8 mouse cellular contexts compared by ENCODE assay signal in the genomic region with DNA sequence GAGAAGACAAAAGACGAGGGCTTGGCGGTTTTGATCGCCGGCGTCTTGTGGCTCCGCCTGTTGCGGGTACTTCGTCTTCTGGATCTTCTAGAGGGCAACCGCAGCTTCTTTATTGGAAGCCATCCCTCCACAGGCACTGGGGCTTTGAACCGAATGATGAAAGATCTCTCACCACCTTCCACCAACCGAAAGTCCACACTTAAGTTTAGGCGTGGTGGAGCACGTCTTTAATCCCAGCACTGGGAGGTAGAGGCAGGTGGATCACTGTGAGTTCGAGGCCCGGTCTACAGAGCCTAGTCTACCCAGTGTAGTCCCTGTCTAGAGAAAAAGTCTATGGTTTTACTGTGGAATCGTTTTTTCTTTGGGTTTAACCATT. TPM values are rescaled to one million over a fixed set of nuclear protein-coding genes. Genes with fewer than 3 reads are reported as not detected.
DNase-seq lines count a peak whose midpoint lies in the region; ATAC-seq and TF ChIP-seq lines count a peak whose summit lies in the region.

No protein-coding gene starts in this region.

- intact Hi-C loops in gastrocnemius, adult 2 months (cut with DNase I), result loop anchor here (2.0 to 10.0 kb wide), 3 partner anchors 17 to 595 kb away; a partner anchor contains a TSS

- H3K27ac ChIP-seq in gastrocnemius, adult 2 months, result peak overlapping the region; percentile 92
- peak overlapping the region; percentile 48; the same call in 1 of the 2 replicates for H3K27ac ChIP-seq in forebrain, embryonic 14.5 days (ENCODE audit: low read depth, low read length)
- H3K27ac ChIP-seq in liver, embryonic 16.5 days (ENCODE audit: low read length), result peak overlapping the region; percentile 90

- H3K36me3 ChIP-seq in forebrain, embryonic 14.5 days (ENCODE audit: control insufficient read depth, insufficient read depth, low read length), result peaks cover 16% of the 10 kb centered on the region
- H3K36me3 ChIP-seq in liver, embryonic 16.5 days (ENCODE audit: control insufficient read depth, insufficient read depth), result peaks cover 7% of the 10 kb centered on the region

- H3K4me2 ChIP-seq in forebrain, embryonic 14.5 days (ENCODE audit: low read length), result peak overlapping the region; percentile 72
- H3K4me2 ChIP-seq in liver, embryonic 16.5 days (ENCODE audit: low read depth, low read length), result peak overlapping the region; percentile 97

- peak; percentile 72 for ATAC-seq in CD4-positive, CD25-positive, alpha-beta regulatory T cell, adult 4 months
- peak; percentile 73 for ATAC-seq in forebrain, embryonic 14.5 days
- ATAC-seq in liver, embryonic 16.5 days (ENCODE audit: low read depth), result peak; percentile 51

- no peak for TF ChIP-seq CTCF in gastrocnemius, adult 2 months (IDR thresholded peaks at IDR 0.05)

- 0 out of 2 replicates have a peak, but pooled peaks cover 4% of the 10 kb centered on the region for H3K4me1 ChIP-seq in forebrain, embryonic 14.5 days (ENCODE audit: control insufficient read depth, insufficient read depth, low read length)
- peaks cover 25% of the 10 kb centered on the region for H3K4me1 ChIP-seq in liver, embryonic 16.5 days (ENCODE audit: control insufficient read depth, low read depth, low read length)

- H3K4me3 ChIP-seq in gastrocnemius, adult 2 months, result peak overlapping the region; percentile 83
- peak overlapping the region; percentile 83 for H3K4me3 ChIP-seq in forebrain, embryonic 14.5 days (ENCODE audit: low read depth, low read length)
- peak overlapping the region; percentile 84 for H3K4me3 ChIP-seq in liver, embryonic 16.5 days (ENCODE audit: low read depth, low read length)

- H3K27me3 ChIP-seq in forebrain, embryonic 14.5 days (replicated peaks; ENCODE audit: control insufficient read depth, insufficient read depth, low read length), result no peaks in the 10 kb centered on the region
- H3K27me3 ChIP-seq in liver, embryonic 16.5 days (ENCODE audit: control insufficient read depth, insufficient read depth, low read depth, low read length), result no peaks in the 10 kb centered on the region

- H3K9ac ChIP-seq in forebrain, embryonic 14.5 days (ENCODE audit: low read length), result peak overlapping the region; percentile 83
- H3K9ac ChIP-seq in liver, embryonic 16.5 days (ENCODE audit: low read depth, low read length), result peak overlapping the region; percentile 77

- WGBS in forebrain, embryonic 14.5 days, result 12% methylated on average over 16 of the region's 16 CpGs
- 5% methylated on average over 16 of the region's 16 CpGs for WGBS in liver, embryonic 16.5 days (ENCODE audit: insufficient replicate concordance)

- H3K9me3 ChIP-seq in forebrain, embryonic 14.5 days (replicated peaks; ENCODE audit: control insufficient read depth, low read length), result no peaks in the 10 kb centered on the region
- no peaks in the 10 kb centered on the region for H3K9me3 ChIP-seq in liver, embryonic 16.5 days (replicated peaks; ENCODE audit: control insufficient read depth, low read length)

- DNase-seq in gastrocnemius, adult 2 months, result no peak
- DNase-seq in gastrocnemius, adult 8-10 months (ENCODE audit: low spot score in 2 of 2), result no peak
- DNase-seq in forebrain, embryonic 14.5 days (ENCODE audit: low spot score), result no peak
- no peak for DNase-seq in MN1 (ENCODE audit: low spot score)
- no peak for DNase-seq in right cerebral cortex, postnatal 25 days
- no peak for DNase-seq in spleen, postnatal 36 days (ENCODE audit: low spot score in 2 of 2)

RNA-seq across cellular contexts. Expression of a gene that starts 0.4 kb away (rescaled TPM):
- 1 to 10 TPM; 6.8 to 7.0 TPM for total RNA-seq in gastrocnemius, adult 2 months (2021)
- 1 to 10 TPM; 6.2 to 8.0 (median 7.1) TPM for total RNA-seq in gastrocnemius, adult 8-10 months (2022)
- polyA plus RNA-seq in CD4-positive, CD25-positive, alpha-beta regulatory T cell, adult 4 months (2017; shearing (Covaris generic)), result 10 to 100 TPM in 1 of 2 experiments, 1 to 10 TPM in 1; 7.9 to 10.0 TPM
- 6.4 and 6.9 TPM in 2 replicates for polyA plus RNA-seq in forebrain, embryonic 14.5 days (2014; fragmentation: Nextera tagmentation; extraction: Ambion mirVana)
- polyA plus RNA-seq in liver, embryonic 16.5 days (2015; fragmentation: Nextera tagmentation; extraction: Ambion mirVana), result 2.7 and 2.9 TPM in 2 replicates

RNA-seq across cellular contexts. Expression of a gene that starts 17.0 kb away (rescaled TPM):
- 1 to 10 TPM; 3.4 to 4.0 TPM for total RNA-seq in gastrocnemius, adult 2 months (2021)
- 1 to 10 TPM; 2.7 to 4.0 (median 3.6) TPM for total RNA-seq in gastrocnemius, adult 8-10 months (2022)
- 1 to 10 TPM in 1 of 2 experiments, under 1 TPM in 1; 0.62 to 1.2 TPM for polyA plus RNA-seq in CD4-positive, CD25-positive, alpha-beta regulatory T cell, adult 4 months (2017; shearing (Covaris generic))
- polyA plus RNA-seq in forebrain, embryonic 14.5 days (2014; fragmentation: Nextera tagmentation; extraction: Ambion mirVana), result 5.9 and 6.2 TPM in 2 replicates
- 0.90 and 1.1 TPM in 2 replicates for polyA plus RNA-seq in liver, embryonic 16.5 days (2015; fragmentation: Nextera tagmentation; extraction: Ambion mirVana)
